23 mouse cellular contexts compared by ENCODE assay signal in genomic region chr11:85790267-85790666, GRCm38 (mm10). TPM values are rescaled to one million over a fixed set of nuclear protein-coding genes. Genes with fewer than 3 reads are reported as not detected.
DNase-seq lines count a peak whose midpoint lies in the region; ATAC-seq and TF ChIP-seq lines count a peak whose summit lies in the region.
"Had no signal": no experiment of that assay in that cellular context is flagged by ENCODE, and none has a peak within 500 bp of the region (broad histone marks: within the 10 kb centered on the region; RNA-seq: fewer than 3 reads in every experiment).

No protein-coding gene starts in this region.

- no peak for TF ChIP-seq CTCF in liver, adult 2 months (IDR thresholded peaks at IDR 0.05; ENCODE audit: low read depth, low read length)

- WGBS in kidney, embryonic 15.5 days = 69% methylated on average over 2 of the region's 2 CpGs
- 62% methylated on average over 2 of the region's 2 CpGs for WGBS in liver, adult 2 months

- no peak overlapping the region for H3K4me2 ChIP-seq in kidney, embryonic 15.5 days
- H3K4me2 ChIP-seq: forebrain, embryonic 13.5 days; heart, embryonic 15.5 days; hindbrain, embryonic 15.5 days; midbrain, embryonic 12.5 days had no signal

- no peak for TF ChIP-seq POLR2A in liver, adult 2 months (IDR thresholded peaks at IDR 0.05; ENCODE audit: extremely low read depth, insufficient read depth, low read length)

- peaks cover 50% of the 10 kb centered on the region for H3K4me1 ChIP-seq in kidney, embryonic 15.5 days
- H3K4me1 ChIP-seq in liver, adult 2 months (ENCODE audit: control insufficient read depth, insufficient read depth, low read length) = no peaks in the 10 kb centered on the region; the same call in 1 of the 2 replicates
- H3K4me1 ChIP-seq: heart, embryonic 15.5 days; hindbrain, embryonic 15.5 days; midbrain, embryonic 12.5 days had no signal

- H3K4me3 ChIP-seq in kidney, embryonic 15.5 days (replicated peaks) = no peak overlapping the region
- no peak overlapping the region for H3K4me3 ChIP-seq in liver, adult 2 months (ENCODE audit: insufficient read depth, low read depth, low read length)
- H3K4me3 ChIP-seq: forebrain, embryonic 13.5 days; heart, embryonic 15.5 days; hindbrain, embryonic 15.5 days; left cerebral cortex, adult 2 months; midbrain, embryonic 12.5 days had no signal

- DNase-seq in kidney, postnatal 14 days = no peak
- DNase-seq in c-Kit-negative CD71-positive TER-119-positive erythroid progenitor cells, embryonic 14.5 days (ENCODE audit: low read depth, low spot score) = peak; percentile 63
- DNase-seq in liver, adult 2 months (ENCODE audit: extremely low read depth, low read depth, low spot score) = peak; percentile 50
- peak; percentile 44 for DNase-seq in spleen, postnatal 14 days (ENCODE audit: low spot score in 2 of 2)
- DNase-seq in frontal cortex, postnatal 25 days (ENCODE audit: low spot score in 2 of 2) = no peak
- DNase-seq in right cerebral cortex, postnatal 4 days = no peak
- no peak for DNase-seq in left cerebral cortex, adult 9 months (ENCODE audit: low spot score in 2 of 2)
- DNase-seq: B cell, adult 2 months; cerebellum, adult 9-11 months; gastrocnemius, postnatal 36 days; thymus, postnatal 14 days had no signal

- H3K79me2 ChIP-seq in liver, adult 2 months (ENCODE audit: control insufficient read depth, insufficient read depth, low read length) = no peaks in the 10 kb centered on the region

- peak; percentile 48; the same call in 1 of the 2 replicates for ATAC-seq in kidney, embryonic 15.5 days (replicated peaks; ENCODE audit: low FRiP score)
- ATAC-seq: forebrain, embryonic 13.5 days had no signal

- no peaks in the 10 kb centered on the region for H3K9me3 ChIP-seq in kidney, embryonic 15.5 days (replicated peaks)
- H3K9me3 ChIP-seq: forebrain, embryonic 13.5 days; G1E; heart, embryonic 15.5 days; hindbrain, embryonic 15.5 days; midbrain, embryonic 12.5 days had no signal

- no peaks in the 10 kb centered on the region for H3K27me3 ChIP-seq in kidney, embryonic 15.5 days
- no peaks in the 10 kb centered on the region for H3K27me3 ChIP-seq in liver, adult 2 months (ENCODE audit: control insufficient read depth, insufficient read depth, low read length)
- H3K27me3 ChIP-seq: forebrain, embryonic 13.5 days; hindbrain, embryonic 15.5 days had no signal

- no peak overlapping the region for H3K9ac ChIP-seq in kidney, embryonic 15.5 days
- no peak overlapping the region for H3K9ac ChIP-seq in liver, adult 2 months (ENCODE audit: low read depth, low read length)
- H3K9ac ChIP-seq: forebrain, embryonic 13.5 days; heart, embryonic 15.5 days; hindbrain, embryonic 15.5 days; midbrain, embryonic 12.5 days had no signal

- H3K36me3 ChIP-seq in kidney, embryonic 15.5 days = no peaks in the 10 kb centered on the region
- H3K36me3 ChIP-seq in liver, adult 2 months (ENCODE audit: control insufficient read depth, insufficient read depth, low read length) = no peaks in the 10 kb centered on the region
- H3K36me3 ChIP-seq: G1E; heart, embryonic 15.5 days; hindbrain, embryonic 15.5 days; midbrain, embryonic 12.5 days had no signal

- peak overlapping the region; percentile 82 for H3K27ac ChIP-seq in kidney, embryonic 15.5 days
- no peak overlapping the region for H3K27ac ChIP-seq in liver, adult 2 months (replicated peaks; ENCODE audit: insufficient read depth, low read depth, low read length)
- H3K27ac ChIP-seq: forebrain, embryonic 13.5 days; heart, embryonic 15.5 days; hindbrain, embryonic 15.5 days; left cerebral cortex, adult 2 months; midbrain, embryonic 12.5 days had no signal

RNA-seq across cellular contexts. Expression of gene Tbx2, which starts 42.1 kb away (rescaled TPM):
- 11.2 and 11.4 TPM in 2 replicates for polyA plus RNA-seq in kidney, embryonic 15.5 days (2015; fragmentation: Nextera tagmentation; extraction: Ambion mirVana)
- 1.3 and 1.4 TPM in 2 replicates for total RNA-seq in liver, adult 2 months (2014; rRNA removed)
- 2.4 and 3.0 TPM in 2 replicates for polyA plus RNA-seq in liver, adult 2 months (2012; rRNA removed)

RNA-seq across cellular contexts. Expression of gene Gm11444, which starts 59.9 kb away (rescaled TPM):
- not detected in 2 replicates for polyA plus RNA-seq in kidney, embryonic 15.5 days (2015; fragmentation: Nextera tagmentation; extraction: Ambion mirVana)
- not detected in 2 replicates for total RNA-seq in liver, adult 2 months (2014; rRNA removed)
- not detected in 2 replicates for polyA plus RNA-seq in liver, adult 2 months (2012; rRNA removed)
- total RNA-seq: G1E; gastrocnemius, postnatal 36 days; left cerebral cortex, adult 2 months had no signal
- polyA plus RNA-seq: embryonic facial prominence, embryonic 11.5 days; forebrain, embryonic 13.5 days; G1E; heart, embryonic 15.5 days; hindbrain, embryonic 15.5 days; large intestine, adult 2 months; limb, embryonic 14.5 days; midbrain, embryonic 12.5 days; neural tube, embryonic 11.5 days; small intestine, adult 2 months had no signal

Comparison
In these comparisons a context has a peak if more than half of its experiments do, and no peak if none do; other contexts are left out.
1. DNase-seq: peak in c-Kit-negative CD71-positive TER-119-positive erythroid progenitor cells, embryonic 14.5 days (single experiment), liver, adult 2 months (single experiment) and spleen, postnatal 14 days (2 of 2); none in kidney, postnatal 14 days (single experiment), frontal cortex, postnatal 25 days (0 of 2), right cerebral cortex, postnatal 4 days (single experiment) and left cerebral cortex, adult 9 months (0 of 2).